Mouse (Mus musculus) G1E (cell line): ENCODE results near the gene Hcls1.

Source experiments
- CTCF ChIP-seq: IDR thresholded peaks from 2 replicates; pipeline ENCODE4 v1.5.1; 2012; ENCODE audit warnings: low read depth, low read length, inconsistent platforms, mixed read lengths
- GATA1 ChIP-seq: IDR thresholded peaks from 2 replicates; pipeline ENCODE4 v1.6.1; 2012; ENCODE audit warnings: borderline replicate concordance, low read length, inconsistent platforms, mixed read lengths
- TAL1 ChIP-seq: conservative IDR thresholded peaks from 2 replicates; pipeline ENCODE4 v1.6.1; 2012; ENCODE audit warnings: low read depth, low read length, inconsistent platforms, mixed read lengths

GRCm38 (mm10) chr16:36932546-36932945 lies 2.2 kb upstream of the Hcls1 start:
- TF ChIP-seq GATA1 = no peak
- no peak for TF ChIP-seq CTCF
- no peak for TF ChIP-seq TAL1
